Mouse (Mus musculus) adrenal gland, adult (tissue): ENCODE data around the gene Zfp583.

Source experiments
- DNase-seq, 2 experiments: peaks; one replicate each; pipeline ENCODE4 v3.0.0; 2022 to 2023; ENCODE audit warnings: low spot score in 1 of 2; ENCODE audit not compliant: inconsistent age in 2 of 2

The Zfp583 gene

DNA sequence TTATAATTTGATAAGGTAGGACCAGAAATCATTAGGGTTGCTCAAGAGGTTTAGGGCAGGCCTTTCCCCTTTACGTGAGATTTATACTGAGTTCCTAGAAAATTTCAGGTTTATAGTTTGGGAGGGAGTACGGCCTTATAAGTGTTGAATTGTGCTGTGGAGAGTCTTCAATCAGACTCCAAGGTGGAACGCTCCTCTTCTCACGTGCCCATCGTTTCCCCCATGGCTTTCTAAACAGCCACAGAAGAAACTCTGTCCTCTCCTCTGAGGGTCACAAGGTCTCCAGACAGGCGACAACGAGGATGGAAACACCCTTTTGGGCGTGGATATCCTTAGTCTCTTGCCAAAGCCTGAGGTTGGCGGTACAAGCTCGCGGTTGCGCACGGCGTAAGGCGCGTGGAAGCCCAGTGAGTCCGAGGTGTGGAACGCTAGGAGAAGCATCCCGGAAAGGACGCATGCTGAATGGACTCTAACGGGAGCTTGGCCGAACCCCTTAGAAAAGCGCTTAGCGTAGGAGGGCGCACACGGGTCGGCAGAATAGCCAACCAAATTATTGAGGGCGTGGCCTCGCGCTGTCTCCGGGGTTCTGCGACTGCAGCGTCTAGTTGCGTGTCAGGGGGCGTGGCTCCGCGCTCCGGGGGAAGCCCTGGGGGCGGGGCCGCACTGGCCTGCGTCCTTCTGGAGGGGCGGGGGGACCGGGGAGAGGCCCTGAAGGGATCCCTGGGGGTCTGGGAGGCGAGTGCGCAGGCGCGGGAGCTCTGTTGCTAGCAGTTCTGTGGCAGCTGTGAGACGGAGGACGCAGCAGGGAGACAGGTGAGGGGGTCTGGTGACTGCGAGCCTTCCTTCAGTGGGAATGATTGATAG is 45.0 kb downstream of the Zfp583 start, which contains the start of gene Zfp667:
TSS of gene Zfp667 (plus strand) at position 738 of the 864 bp plus-strand sequence.
- peak; percentile 99 for DNase-seq

DNA sequence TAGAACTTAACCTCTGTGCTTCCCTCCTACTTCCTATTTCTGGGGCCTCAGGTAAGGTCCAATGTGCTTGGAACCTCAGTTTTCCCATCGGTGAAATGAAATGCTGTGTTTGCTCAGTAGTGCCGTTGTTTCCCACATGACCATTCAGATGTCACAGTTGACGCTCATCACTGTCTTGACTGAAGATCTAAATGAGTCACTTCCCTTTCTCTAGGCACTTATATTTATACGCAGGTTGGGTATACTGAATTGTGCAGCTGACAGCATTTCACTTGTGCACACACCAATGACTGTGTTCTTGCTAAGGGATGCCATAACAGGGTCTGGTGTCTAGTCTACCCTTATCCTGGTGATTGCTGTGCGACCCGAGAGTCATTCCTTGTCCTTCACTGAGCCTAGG is 45.7 kb downstream of the Zfp583 start:
- DNase-seq, result no peak

DNA sequence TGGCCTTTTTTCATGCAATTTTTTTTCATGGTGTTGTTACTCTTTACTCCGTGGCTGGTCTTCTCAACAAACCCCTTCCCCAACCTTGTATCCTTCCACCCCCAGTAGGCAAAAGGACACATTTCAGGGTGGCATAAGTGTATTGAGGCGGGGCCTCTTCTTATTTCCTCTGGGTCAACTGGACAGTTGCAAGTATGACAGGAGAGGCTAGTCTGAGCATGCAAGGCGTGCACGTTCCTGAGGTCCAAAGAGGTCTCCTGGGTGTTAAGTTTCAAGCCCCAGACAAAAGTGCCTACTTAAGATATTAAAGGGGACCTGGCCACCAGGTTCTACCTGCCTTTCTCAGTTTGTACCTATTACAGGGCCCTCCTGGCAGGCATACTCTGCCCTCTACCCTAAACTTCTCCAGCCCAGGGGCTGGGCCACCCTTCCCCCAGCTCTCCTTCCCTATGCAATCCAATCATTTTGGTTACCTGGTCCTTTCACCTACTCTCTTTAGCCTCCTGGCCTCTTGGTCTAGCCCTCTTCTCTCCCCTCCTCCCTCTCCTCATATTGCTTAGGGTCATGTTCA is 46.6 kb downstream of the Zfp583 start:
- peak; percentile 13 to 38 for DNase-seq

DNA sequence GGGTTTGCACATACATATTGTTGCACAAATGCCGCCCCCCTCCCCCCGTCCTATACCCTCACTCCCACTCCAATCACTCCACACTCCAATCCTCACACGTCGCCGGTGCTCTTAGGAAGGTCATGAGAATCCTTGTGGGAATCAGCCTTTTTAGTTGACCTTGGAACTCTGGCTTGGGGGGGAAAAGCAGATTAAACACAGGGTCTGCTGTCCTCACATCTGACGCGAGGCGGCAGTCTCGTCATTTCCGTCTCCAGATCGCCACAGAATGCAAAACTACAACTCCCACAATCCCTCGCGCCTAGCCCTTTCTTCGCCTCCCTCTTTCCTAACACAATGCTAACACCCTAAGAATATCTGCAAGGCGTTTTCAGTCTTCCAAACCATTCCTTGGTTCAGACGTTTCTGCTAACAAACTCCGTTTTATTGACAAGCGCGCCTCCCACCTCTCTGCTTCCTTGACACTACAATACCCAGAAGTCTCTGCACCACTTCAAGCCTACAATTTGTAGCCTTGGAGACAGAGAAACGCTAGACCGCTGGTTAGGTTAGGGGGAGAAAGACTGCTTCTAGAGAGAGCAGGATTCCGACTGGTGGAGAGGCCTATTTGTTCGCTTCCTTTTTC is 47.5 kb downstream of the Zfp583 start:
- peak; percentile 81 to 95 for DNase-seq

DNA sequence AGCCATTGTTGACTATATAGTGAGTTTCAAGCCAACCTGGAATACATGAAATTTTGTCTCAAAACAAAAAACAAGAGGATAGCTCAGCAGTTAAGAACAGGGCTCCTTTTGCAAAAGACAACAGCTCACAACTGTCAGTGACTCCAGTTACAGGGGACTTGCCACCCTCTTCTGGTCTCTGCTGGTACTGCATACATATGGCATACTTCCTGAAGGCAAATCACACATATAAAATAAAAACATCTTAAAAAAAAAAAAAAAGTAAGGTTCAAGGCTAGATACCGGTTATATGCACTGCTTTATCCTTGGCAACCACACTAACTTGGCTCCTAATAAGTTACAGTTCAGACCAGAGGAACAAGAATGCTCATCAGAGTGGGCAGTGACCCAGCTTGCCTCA is 48.3 kb downstream of the Zfp583 start:
- peak; percentile 65 to 91 for DNase-seq

DNA sequence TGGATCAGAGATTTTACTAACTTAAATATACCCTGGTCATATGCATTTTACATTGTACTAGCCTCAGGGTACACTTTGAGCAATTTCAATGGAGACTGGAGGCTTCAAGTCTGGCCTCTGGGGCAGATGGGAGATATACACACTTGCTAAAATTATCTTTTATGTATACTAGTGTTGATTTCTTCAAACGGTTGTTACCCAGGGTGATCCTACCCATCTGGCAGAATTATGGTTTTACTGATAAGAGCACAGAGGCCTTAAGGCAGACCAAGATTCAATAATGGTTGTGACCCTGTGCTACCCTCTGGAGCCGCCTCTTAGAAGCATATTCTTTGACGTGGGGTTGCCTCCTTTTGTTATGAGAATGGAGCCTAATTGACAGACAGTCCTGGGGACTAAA is 53.2 kb downstream of the Zfp583 start:
- DNase-seq, result no peak

DNA sequence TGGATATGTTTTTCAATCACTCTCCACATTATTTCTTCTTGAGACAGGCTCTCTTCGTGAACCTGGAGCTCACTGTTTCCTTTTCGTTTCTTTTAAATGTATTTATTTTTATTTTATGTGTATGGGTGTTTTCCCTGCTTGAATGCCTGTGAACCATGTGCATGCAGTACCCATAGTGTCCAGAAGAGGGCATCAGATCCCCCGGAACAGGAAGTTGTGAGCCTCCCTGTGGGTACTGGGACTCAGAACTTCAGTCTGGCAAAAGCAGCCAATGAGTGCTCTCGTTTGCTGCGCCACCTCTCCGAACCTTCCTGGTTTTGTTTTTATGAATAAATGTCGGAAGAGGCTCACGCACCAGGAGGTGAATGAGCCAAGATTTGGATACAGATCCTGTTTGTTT is 65.4 kb downstream of the Zfp583 start:
- DNase-seq, result peak; percentile 17 to 61
